Mouse (Mus musculus): ENCODE measurements around the gene Crim1.

GRCm38 (mm10) chr17:78351676-78352499 is 151.8 kb downstream of the Crim1 start:
- no peak for TF ChIP-seq MAX (IDR thresholded peaks at IDR 0.05; ENCODE audit: low read depth)
- TF ChIP-seq CEBPB (IDR thresholded peaks at IDR 0.05; ENCODE audit: insufficient read depth, poor library complexity, severe bottlenecking) = no peak
- no peak for TF ChIP-seq POLR2A (IDR thresholded peaks at IDR 0.05; ENCODE audit: insufficient read length, low read depth)
- TF ChIP-seq MYOD1 (IDR thresholded peaks at IDR 0.05; ENCODE audit: control insufficient read depth in 1 of 3, insufficient read length in 2 of 3, low read depth in 2 of 3) = no peak
- TF ChIP-seq MYOG (IDR thresholded peaks at IDR 0.05; ENCODE audit: control insufficient read depth in 1 of 3, insufficient read depth in 1 of 3, insufficient read length in 2 of 3, low read depth in 2 of 3) = no peak
- TF ChIP-seq REST (IDR thresholded peaks at IDR 0.05; ENCODE audit: insufficient read depth, insufficient read length) = no peak
- TF ChIP-seq POLR2AphosphoS2 (IDR thresholded peaks at IDR 0.05; ENCODE audit: insufficient read length, low read depth) = no peak
- TF ChIP-seq USF1 (IDR thresholded peaks at IDR 0.05; ENCODE audit: low read depth) = no peak
